Mouse (Mus musculus) liver, embryonic 16.5 days (tissue): ENCODE measurements around the gene Tex14. TPM values are rescaled to one million over a fixed set of nuclear protein-coding genes. Genes with fewer than 3 reads are reported as not detected.
A peak's percentile ranks its signal among the peaks of the same experiment; 100 is the strongest.

ENCODE experiments used
- ATAC-seq: fragments of 200-750 bp; cut with Nextera tagmentation; 2 replicates; pipeline ENCODE4 v1.8.0; 2017; ENCODE audit warnings: low read depth, mild to moderate bottlenecking, moderate number of reproducible peaks, moderate library complexity
- H3K27ac ChIP-seq: fragments of 300-500 bp; sonication (generic); 2 replicates; pipeline ENCODE4 v1.5.1; 2014; ENCODE audit warnings: mild to moderate bottlenecking, low read length
- H3K27me3 ChIP-seq: fragments of 300-500 bp; sonication (generic); 2 replicates; pipeline ENCODE4 v1.6.1; 2014; ENCODE audit warnings: low read depth, low read length, mixed read lengths; ENCODE audit not compliant: control insufficient read depth, insufficient read depth
- H3K36me3 ChIP-seq: fragments of 300-500 bp; sonication (generic); 2 replicates; pipeline ENCODE4 v1.6.1; 2014; ENCODE audit warnings: mild to moderate bottlenecking; ENCODE audit not compliant: control insufficient read depth, insufficient read depth
- H3K4me1 ChIP-seq: fragments of 300-500 bp; sonication (generic); 2 replicates; pipeline ENCODE4 v1.6.1; 2014; ENCODE audit warnings: low read depth, low read length, mixed read lengths; ENCODE audit not compliant: control insufficient read depth
- H3K4me2 ChIP-seq: fragments of 300-500 bp; sonication (generic); 2 replicates; pipeline ENCODE4 v1.6.1; 2014; ENCODE audit warnings: low read depth, low read length, mixed read lengths
- H3K4me3 ChIP-seq: fragments of 300-500 bp; sonication (generic); 2 replicates; pipeline ENCODE4 v1.5.1; 2014; ENCODE audit warnings: low read depth, mild to moderate bottlenecking, low read length
- H3K9ac ChIP-seq: fragments of 300-500 bp; sonication (generic); 2 replicates; pipeline ENCODE4 v1.6.1; 2014; ENCODE audit warnings: low read depth, low read length
- H3K9me3 ChIP-seq: fragments of 300-500 bp; sonication (generic); replicated peaks from 2 replicates; pipeline ENCODE4 v1.6.1; 2016; ENCODE audit warnings: low read length; ENCODE audit not compliant: control insufficient read depth
- WGBS: fragments of 180-500 bp; shearing (Covaris S2); extraction: QIAGEN DNeasy Blood & Tissue Kit; methylation state at CpG from one replicate; pipeline ENCODE4 v1.1.7; 2014; ENCODE audit not compliant: insufficient replicate concordance; 5-methylcytosine and 5-hydroxymethylcytosine counted together
- polyA plus RNA-seq: library from polyadenylated mRNA; unstranded; fragments of >200 nt; fragmentation: Nextera tagmentation; extraction: Ambion mirVana; gene quantifications from 2 replicates; pipeline ENCODE4 v1.2.1, GENCODE M21; 2015

The Tex14 gene
- polyA plus RNA-seq, 1 experiment from 2014 or later = 0.21 TPM

DNA sequence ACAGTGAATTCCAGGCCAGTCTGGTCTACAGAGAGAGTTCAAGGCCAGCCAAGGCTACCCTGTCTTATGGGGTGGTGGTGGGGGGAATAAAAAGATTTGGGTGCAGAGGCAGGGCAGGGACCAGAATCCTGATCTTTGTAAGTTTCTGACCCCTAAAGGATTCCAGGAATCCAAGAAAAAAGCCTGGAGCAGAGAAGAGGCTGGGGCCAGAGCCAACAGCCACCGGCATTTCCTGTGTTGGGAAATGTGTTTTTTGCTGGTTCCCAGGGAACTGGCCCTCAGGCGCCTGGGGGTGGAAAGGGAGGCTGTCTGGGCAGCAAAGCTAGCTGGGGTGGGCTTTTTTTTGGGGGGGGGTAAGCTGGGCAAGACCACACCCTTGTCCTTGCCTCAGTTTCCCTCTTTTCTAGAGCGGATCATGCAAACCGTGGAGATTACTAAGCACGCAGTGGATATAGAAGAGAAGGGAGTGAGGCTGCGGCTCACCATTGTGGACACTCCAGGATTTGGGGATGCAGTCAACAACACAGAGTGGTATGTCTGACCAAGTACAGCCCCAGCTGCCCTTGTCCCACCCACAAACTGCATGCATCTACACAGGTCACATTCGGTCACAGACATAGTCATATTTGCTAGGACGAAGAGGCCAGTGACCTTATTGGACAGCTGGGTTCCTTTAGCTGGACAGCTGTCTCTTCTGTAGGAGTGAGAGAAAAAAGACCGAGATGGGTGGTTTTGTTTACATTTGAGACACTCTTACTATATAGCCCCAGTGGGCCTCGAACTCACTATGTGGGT lies 180.0 kb downstream of the Tex14 start:
- H3K27me3 ChIP-seq = no peaks in the 10 kb centered on the region
- H3K9ac ChIP-seq = no peak overlapping the region
- WGBS = 72% methylated on average over 10 of the region's 10 CpGs
- H3K27ac ChIP-seq = no peak overlapping the region
- peaks cover 5% of the 10 kb centered on the region for H3K4me1 ChIP-seq
- no peak overlapping the region for H3K4me2 ChIP-seq
- no peak overlapping the region for H3K4me3 ChIP-seq
- no peaks in the 10 kb centered on the region for H3K9me3 ChIP-seq
- H3K36me3 ChIP-seq = no peaks in the 10 kb centered on the region
- no peak for ATAC-seq

DNA sequence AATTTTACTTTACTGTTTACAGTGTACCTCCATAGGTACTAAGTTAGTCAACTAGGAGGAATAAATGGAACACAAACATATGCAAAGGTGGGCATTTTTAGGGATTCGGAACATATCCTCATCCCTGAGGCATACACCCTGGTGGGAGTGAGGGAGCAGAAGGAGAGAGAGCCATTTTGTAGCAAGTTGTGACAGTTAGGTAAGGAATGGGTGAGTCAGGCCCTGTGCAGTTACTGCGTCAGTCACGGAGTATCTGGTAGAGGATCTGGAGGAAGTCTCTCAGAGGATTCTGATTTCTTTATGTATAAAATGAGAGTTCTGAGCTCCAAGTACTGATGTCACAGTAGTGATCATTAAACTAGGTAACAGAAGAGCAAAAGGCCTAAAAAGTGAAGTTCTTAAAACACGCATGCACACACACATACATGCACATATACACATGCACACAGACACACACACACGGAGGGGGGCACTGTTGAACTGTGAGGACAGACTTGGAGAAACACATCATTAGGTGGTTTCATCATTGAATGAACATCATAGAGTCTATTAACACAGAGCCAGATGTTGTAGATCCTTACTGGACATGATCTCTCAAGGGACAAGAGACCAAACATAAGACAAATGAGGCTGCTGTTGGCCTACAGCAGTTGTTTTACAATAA lies 182.5 kb downstream of the Tex14 start:
- H3K27me3 ChIP-seq = no peaks in the 10 kb centered on the region
- no peaks in the 10 kb centered on the region for H3K9me3 ChIP-seq
- no peak overlapping the region for H3K27ac ChIP-seq
- H3K9ac ChIP-seq = no peak overlapping the region
- no peaks in the 10 kb centered on the region for H3K36me3 ChIP-seq
- WGBS = 77% methylated on average over 5 of the region's 5 CpGs
- no peak for ATAC-seq
- no peak overlapping the region for H3K4me3 ChIP-seq
- no peak overlapping the region for H3K4me2 ChIP-seq
- H3K4me1 ChIP-seq = peaks cover 14% of the 10 kb centered on the region

DNA sequence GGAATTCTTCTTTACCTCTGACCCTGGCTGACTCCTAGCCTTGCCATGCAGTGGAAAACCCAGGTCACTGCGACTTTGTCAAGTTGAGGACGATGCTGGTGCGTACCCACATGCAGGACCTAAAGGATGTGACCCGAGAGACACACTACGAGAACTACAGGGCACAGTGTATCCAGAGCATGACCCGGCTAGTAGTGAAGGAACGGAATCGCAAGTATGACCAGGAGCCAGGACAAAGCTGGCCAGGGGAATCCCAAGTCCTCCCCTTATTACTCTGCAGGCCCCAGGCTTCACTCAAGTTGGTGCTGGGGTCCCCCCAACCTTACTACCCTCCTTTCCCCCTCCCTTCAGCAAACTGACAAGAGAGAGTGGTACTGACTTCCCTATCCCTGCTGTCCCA lies 184.7 kb downstream of the Tex14 start:
- Histone ChIP-seq H3K27ac (no peak overlapping the region), H3K4me1 (peaks cover 33% of the 10 kb centered on the region), H3K4me3 (no peak overlapping the region), H3K27me3 (no peaks in the 10 kb centered on the region), H3K4me2 (no peak overlapping the region), H3K36me3 (no peaks in the 10 kb centered on the region), H3K9ac (no peak overlapping the region), H3K9me3 (no peaks in the 10 kb centered on the region)
- no peak for ATAC-seq
- WGBS = 85% methylated on average over 8 of the region's 8 CpGs

DNA sequence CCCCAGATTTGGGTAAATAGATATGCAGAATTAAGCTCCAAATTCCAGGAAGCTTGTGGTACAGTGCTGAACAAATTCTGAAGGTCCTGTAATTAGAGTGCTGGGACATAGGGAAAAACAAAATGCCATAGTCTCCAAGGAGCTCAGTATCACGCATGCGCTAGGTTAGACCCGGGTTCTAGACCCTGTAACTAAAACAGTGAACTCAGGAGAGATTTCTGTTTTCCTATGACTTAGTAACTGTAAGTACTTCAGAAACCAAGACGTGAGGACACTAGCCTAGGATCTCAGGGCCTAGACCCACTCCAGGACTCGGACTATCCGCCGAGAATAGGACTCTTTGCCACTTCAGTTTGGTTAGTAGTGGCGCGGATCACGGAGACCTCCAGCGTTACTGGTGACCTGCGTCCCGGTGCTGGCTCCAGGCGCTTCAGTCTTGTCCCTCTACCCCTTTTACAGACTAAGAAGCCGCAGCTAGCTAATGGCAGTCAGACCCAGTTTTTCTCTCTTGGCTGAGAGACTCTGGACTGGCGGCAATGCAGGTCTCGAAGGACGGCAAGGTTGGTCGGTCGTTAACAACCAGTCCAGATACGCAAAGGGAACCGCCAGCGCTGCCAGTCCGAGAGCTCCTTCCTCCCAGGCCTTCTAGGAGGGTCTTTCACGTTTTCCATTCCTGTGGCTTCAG lies 186.1 kb downstream of the Tex14 start:
- peak overlapping the region; percentile 88 for H3K9ac ChIP-seq
- H3K4me1 ChIP-seq = peaks cover 45% of the 10 kb centered on the region
- peak overlapping the region; percentile 86 for H3K4me3 ChIP-seq
- no peak for ATAC-seq
- no peaks in the 10 kb centered on the region for H3K9me3 ChIP-seq
- no peaks in the 10 kb centered on the region for H3K36me3 ChIP-seq
- peak overlapping the region; percentile 94 for H3K27ac ChIP-seq
- peak overlapping the region; percentile 88 for H3K4me2 ChIP-seq
- 2% methylated on average over 25 of the region's 25 CpGs for WGBS
- no peaks in the 10 kb centered on the region for H3K27me3 ChIP-seq

DNA sequence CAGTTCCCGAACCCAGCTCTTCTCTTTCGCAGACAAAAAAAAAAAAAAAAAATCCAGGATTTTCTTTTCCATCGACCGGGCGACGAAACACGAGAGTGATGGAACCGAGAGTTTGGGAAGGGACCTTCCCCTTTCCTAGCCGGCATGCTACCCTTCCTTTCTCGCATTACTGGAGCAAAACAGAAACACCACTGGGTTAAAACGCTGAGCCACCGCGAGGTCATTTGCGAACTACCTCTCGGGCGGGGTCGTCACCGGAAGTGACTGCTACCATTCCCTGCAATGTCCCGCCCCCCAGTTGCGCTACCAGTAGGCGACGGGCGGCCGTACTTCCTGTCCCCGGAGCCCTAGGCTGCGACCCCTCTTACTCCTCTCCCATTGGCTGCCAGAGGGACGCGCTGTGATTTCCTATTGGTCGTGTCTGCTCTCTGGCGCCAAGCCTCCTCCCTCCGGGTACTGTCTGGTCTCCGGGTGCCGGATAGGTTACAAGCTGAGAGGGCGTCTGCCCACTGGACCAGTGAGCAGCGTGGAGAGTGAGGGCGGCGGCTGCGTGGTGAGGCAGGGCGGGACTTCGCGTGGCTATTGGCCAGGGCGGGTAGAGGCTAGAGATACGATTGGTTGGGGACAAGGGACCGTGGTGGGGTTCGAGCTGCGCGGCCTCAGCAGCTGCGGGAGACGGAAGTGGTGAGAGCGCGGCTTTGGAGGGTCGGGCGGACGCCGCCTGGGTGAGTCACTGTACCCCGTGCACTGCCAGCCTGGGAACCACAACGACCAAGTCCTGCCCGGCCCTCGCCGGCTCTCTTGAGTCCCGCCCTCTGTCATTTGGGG lies 186.9 kb downstream of the Tex14 start, which contains the start of gene Mtmr4:
Gene Mtmr4 (plus strand): TSS at position 637 of the 828 bp plus-strand sequence.
- H3K36me3 ChIP-seq = no peaks in the 10 kb centered on the region
- H3K9ac ChIP-seq = peak within 1 kb of the TSS; percentile 88
- no peaks in the 10 kb centered on the region for H3K27me3 ChIP-seq
- H3K4me1 ChIP-seq = peaks cover 52% of the 10 kb centered on the region
- ATAC-seq = peak; percentile 96
- WGBS = under 1% methylated on average over 57 of the region's 61 CpGs
- H3K27ac ChIP-seq = peak within 1 kb of the TSS; percentile 96
- H3K9me3 ChIP-seq = no peaks in the 10 kb centered on the region
- H3K4me2 ChIP-seq = peak within 1 kb of the TSS; percentile 88
- peak within 1 kb of the TSS; percentile 86 for H3K4me3 ChIP-seq

DNA sequence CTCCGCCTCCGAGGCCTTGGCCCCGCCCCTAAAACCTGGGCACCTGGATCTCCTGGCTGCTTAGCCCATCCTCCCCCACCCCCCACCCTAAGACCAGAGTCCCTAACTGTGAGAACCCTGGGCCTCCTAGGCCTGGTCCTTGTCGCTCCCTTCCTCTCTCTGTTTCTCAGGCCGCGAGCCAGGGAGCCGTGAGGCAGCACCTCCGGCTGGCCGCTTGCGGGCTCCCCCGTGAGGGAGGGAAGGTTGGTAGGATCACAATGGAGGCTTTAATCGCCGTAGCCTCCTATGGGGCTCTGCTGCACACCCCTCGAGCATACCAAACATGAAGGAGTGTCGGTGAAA lies 187.5 kb downstream of the Tex14 start:
- H3K9me3 ChIP-seq = no peaks in the 10 kb centered on the region
- peak overlapping the region; percentile 96 for H3K27ac ChIP-seq
- H3K9ac ChIP-seq = peak overlapping the region; percentile 73
- H3K4me3 ChIP-seq = peak overlapping the region; percentile 86
- H3K27me3 ChIP-seq = no peaks in the 10 kb centered on the region
- H3K4me1 ChIP-seq = peaks cover 53% of the 10 kb centered on the region
- H3K4me2 ChIP-seq = peak overlapping the region; percentile 88
- WGBS = 0% methylated on average over 15 of the region's 15 CpGs
- H3K36me3 ChIP-seq = peaks cover under 1% of the 10 kb centered on the region; the same call in 1 of the 2 replicates
- ATAC-seq = peak; percentile 39; the same call in 1 of the 2 replicates

DNA sequence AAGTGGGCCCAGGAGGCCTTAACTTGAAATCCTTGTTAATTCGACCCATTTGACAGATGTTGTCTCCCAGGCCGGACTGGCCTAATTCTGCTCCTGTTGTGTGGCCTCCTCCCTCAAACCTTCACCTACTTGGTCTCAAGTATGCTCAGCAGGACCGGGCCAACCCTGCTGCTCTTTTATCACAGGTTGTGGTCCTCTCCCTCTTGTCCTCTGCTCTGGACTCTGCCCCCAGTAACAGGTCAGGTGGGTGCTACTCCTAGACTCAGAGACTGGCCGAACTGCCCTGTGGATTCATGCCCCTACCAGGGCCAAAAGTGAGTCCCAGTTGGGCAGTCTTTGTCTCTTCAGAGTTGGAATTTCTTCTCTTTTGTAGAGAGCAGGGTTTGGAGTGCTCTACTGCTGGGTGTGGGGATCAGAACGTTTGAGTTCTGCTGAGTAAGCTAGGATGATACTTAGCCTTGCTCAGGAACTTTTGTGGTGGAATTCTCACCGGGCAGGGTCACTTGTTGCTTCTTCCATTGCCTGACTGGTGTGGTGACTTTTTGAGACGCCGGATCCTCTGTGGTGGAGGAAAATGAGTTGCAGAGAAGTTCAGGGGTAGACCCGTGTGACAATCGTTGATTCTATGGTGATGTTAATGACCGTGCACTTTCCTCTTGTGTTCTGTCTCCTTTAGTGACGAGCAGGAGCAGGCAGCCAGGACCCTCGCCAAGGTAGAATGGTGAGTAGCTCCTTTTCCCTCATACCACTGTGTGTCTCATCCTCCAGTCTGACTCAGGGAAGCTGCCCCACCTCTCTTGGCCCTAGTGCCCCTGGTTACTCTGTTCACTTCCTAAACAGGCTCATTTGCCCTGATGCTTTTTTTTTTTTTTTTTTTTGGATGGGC lies 188.1 kb downstream of the Tex14 start:
- ATAC-seq = no peak
- Histone ChIP-seq H3K27ac (peak overlapping the region; percentile 96), H3K27me3 (no peaks in the 10 kb centered on the region), H3K4me2 (peak overlapping the region; percentile 88), H3K36me3 (peaks cover 5% of the 10 kb centered on the region), H3K9ac (peak overlapping the region; percentile 73), H3K4me3 (peak overlapping the region; percentile 86), H3K4me1 (peaks cover 53% of the 10 kb centered on the region), H3K9me3 (no peaks in the 10 kb centered on the region)
- 31% methylated on average over 13 of the region's 13 CpGs for WGBS
